Mouse (Mus musculus) embryonic facial prominence, embryonic 10.5 days (tissue): Measurements from ENCODE around the gene Add3. TPM values are rescaled to one million over a fixed set of nuclear protein-coding genes. Genes with fewer than 3 reads are reported as not detected.
A peak's percentile ranks its signal among the peaks of the same experiment; 100 is the strongest.

Experiments
- DNase-seq: peaks from one replicate; pipeline ENCODE4 v3.0.0-alpha.2; 2017; ENCODE audit warnings: low spot score
- H3K27ac ChIP-seq: fragments of 300-500 bp; sonication (generic); replicated peaks from 2 replicates; pipeline ENCODE4 v1.5.1; 2016; ENCODE audit warnings: mild to moderate bottlenecking
- H3K27me3 ChIP-seq: fragments of 300-500 bp; sonication (generic); replicated peaks from 2 replicates; pipeline ENCODE4 v1.6.1; 2016; ENCODE audit warnings: low read depth, mild to moderate bottlenecking; ENCODE audit not compliant: poor library complexity, severe bottlenecking
- H3K36me3 ChIP-seq: fragments of 300-500 bp; sonication (generic); replicated peaks from 2 replicates; pipeline ENCODE4 v1.6.1; 2016; ENCODE audit warnings: mild to moderate bottlenecking, moderate library complexity
- H3K4me1 ChIP-seq: fragments of 300-500 bp; sonication (generic); 2 replicates; pipeline ENCODE4 v1.6.1; 2016
- H3K4me3 ChIP-seq: fragments of 300-500 bp; sonication (generic); 2 replicates; pipeline ENCODE4 v1.5.1; 2016; ENCODE audit warnings: mild to moderate bottlenecking, moderate library complexity
- H3K9me3 ChIP-seq: fragments of 300-500 bp; sonication (generic); 2 replicates; pipeline ENCODE4 v1.6.1; 2016; ENCODE audit warnings: mild to moderate bottlenecking
- WGBS: fragments of 180-500 bp; shearing (Covaris S2); methylation state at CpG from one replicate; pipeline ENCODE4 v1.1.7; 2016; 5-methylcytosine and 5-hydroxymethylcytosine counted together
- polyA plus RNA-seq: library from polyadenylated mRNA; unstranded; fragments of >200 nt; fragmentation: Nextera tagmentation; extraction: Ambion mirVana; gene quantifications from 2 replicates; pipeline ENCODE4 v1.2.1, GENCODE M21; 2016

Gene Add3
- 61.7 and 67.2 TPM in 2 replicates for polyA plus RNA-seq

- no peaks in the 10 kb centered on the region for H3K9me3 ChIP-seq
- peaks cover 69% of the 10 kb centered on the region for H3K4me1 ChIP-seq
- H3K27ac ChIP-seq: peak within 1 kb of the TSS; percentile 94
- no peaks in the 10 kb centered on the region for H3K36me3 ChIP-seq
- DNase-seq: peak; percentile 59
- 6% methylated on average over 24 of the region's 24 CpGs for WGBS
- H3K27me3 ChIP-seq: peaks cover 15% of the 10 kb centered on the region
- H3K4me3 ChIP-seq: peak within 1 kb of the TSS; percentile 95
Measured at GRCm38 (mm10) chr19:53140044-53140803, at the start of gene Add3. Add3 (plus strand) TSS chr19:53140443.

GRCm38 (mm10) chr19:53090677-53091076, 49.6 kb upstream of the Add3 start:
- Histone ChIP-seq H3K27ac (peak overlapping the region; percentile 63), H3K36me3 (no peaks in the 10 kb centered on the region), H3K9me3 (no peaks in the 10 kb centered on the region), H3K4me1 (peaks cover 43% of the 10 kb centered on the region), H3K4me3 (no peak overlapping the region), H3K27me3 (no peaks in the 10 kb centered on the region)
- 95% methylated on average over 5 of the region's 5 CpGs for WGBS
- no peak for DNase-seq

- peaks cover 29% of the 10 kb centered on the region for H3K4me1 ChIP-seq
- DNase-seq: peak; percentile 35
- peak overlapping the region; percentile 30 for H3K27ac ChIP-seq
- H3K9me3 ChIP-seq: no peaks in the 10 kb centered on the region
- no peaks in the 10 kb centered on the region for H3K27me3 ChIP-seq
- H3K4me3 ChIP-seq: no peak overlapping the region
- no peaks in the 10 kb centered on the region for H3K36me3 ChIP-seq
- WGBS: 59% methylated on average over 6 of the region's 6 CpGs
Measured at GRCm38 (mm10) chr19:53092251-53092650, 48.0 kb upstream of the Add3 start.

GRCm38 (mm10) chr19:53093294-53093693, 46.9 kb upstream of the Add3 start:
- no peak for DNase-seq
- no peaks in the 10 kb centered on the region for H3K27me3 ChIP-seq
- 85% methylated on average over 3 of the region's 3 CpGs for WGBS

GRCm38 (mm10) chr19:53094684-53095083, 45.6 kb upstream of the Add3 start:
- no peak overlapping the region for H3K27ac ChIP-seq
- no peaks in the 10 kb centered on the region for H3K9me3 ChIP-seq
- peaks cover 13% of the 10 kb centered on the region for H3K4me1 ChIP-seq
- no peak for DNase-seq
- no peaks in the 10 kb centered on the region for H3K27me3 ChIP-seq
- WGBS: 90% methylated on average over 4 of the region's 4 CpGs
- no peaks in the 10 kb centered on the region for H3K36me3 ChIP-seq
- no peak overlapping the region for H3K4me3 ChIP-seq

More at GRCm38 (mm10) chr19:53093294-53093693, 46.9 kb upstream of the Add3 start:
- Histone ChIP-seq H3K9me3 (no peaks in the 10 kb centered on the region), H3K36me3 (no peaks in the 10 kb centered on the region), H3K27ac (no peak overlapping the region), H3K4me3 (no peak overlapping the region), H3K4me1 (peaks cover 18% of the 10 kb centered on the region)

- Histone ChIP-seq H3K9me3 (no peaks in the 10 kb centered on the region), H3K36me3 (no peaks in the 10 kb centered on the region), H3K4me3 (no peak overlapping the region), H3K27ac (no peak overlapping the region; the same call in 1 of the 2 replicates), H3K27me3 (no peaks in the 10 kb centered on the region), H3K4me1 (peaks cover 23% of the 10 kb centered on the region)
- 57% methylated on average over 12 of the region's 12 CpGs for WGBS
- peak; percentile 40 for DNase-seq
Measured at GRCm38 (mm10) chr19:53101374-53102300, 38.6 kb upstream of the Add3 start.

GRCm38 (mm10) chr19:53105374-53106090, 34.7 kb upstream of the Add3 start:
- H3K9me3 ChIP-seq: no peaks in the 10 kb centered on the region
- DNase-seq: peak; percentile 83
- peaks cover 23% of the 10 kb centered on the region for H3K4me1 ChIP-seq
- no peaks in the 10 kb centered on the region for H3K36me3 ChIP-seq
- H3K27me3 ChIP-seq: no peaks in the 10 kb centered on the region
- 0 out of 2 replicates have a peak overlapping the region, but pooled peaks have one; percentile 17 for H3K4me3 ChIP-seq
- peak overlapping the region; percentile 75 for H3K27ac ChIP-seq
- 47% methylated on average over 26 of the region's 26 CpGs for WGBS

GRCm38 (mm10) chr19:53106952-53107351, 33.3 kb upstream of the Add3 start:
- WGBS: 85% methylated on average over 7 of the region's 7 CpGs
- DNase-seq: no peak

GRCm38 (mm10) chr19:53107361-53108247, 32.6 kb upstream of the Add3 start:
- Histone ChIP-seq H3K27ac (no peak overlapping the region), H3K27me3 (no peaks in the 10 kb centered on the region), H3K36me3 (no peaks in the 10 kb centered on the region), H3K9me3 (no peaks in the 10 kb centered on the region), H3K4me1 (peaks cover 15% of the 10 kb centered on the region), H3K4me3 (no peak overlapping the region)
- 86% methylated on average over 18 of the region's 18 CpGs for WGBS
- no peak for DNase-seq

More at GRCm38 (mm10) chr19:53106952-53107351, 33.3 kb upstream of the Add3 start:
- H3K27ac ChIP-seq: no peak overlapping the region
- no peaks in the 10 kb centered on the region for H3K9me3 ChIP-seq
- H3K4me3 ChIP-seq: no peak overlapping the region
- no peaks in the 10 kb centered on the region for H3K36me3 ChIP-seq
- peaks cover 18% of the 10 kb centered on the region for H3K4me1 ChIP-seq
- no peaks in the 10 kb centered on the region for H3K27me3 ChIP-seq

GRCm38 (mm10) chr19:53111996-53112590, 28.1 kb upstream of the Add3 start:
- WGBS: 65% methylated on average over 7 of the region's 7 CpGs
- no peaks in the 10 kb centered on the region for H3K27me3 ChIP-seq
- no peaks in the 10 kb centered on the region for H3K36me3 ChIP-seq
- H3K27ac ChIP-seq: no peak overlapping the region
- DNase-seq: no peak
- no peaks in the 10 kb centered on the region; the same call in 1 of the 2 replicates for H3K9me3 ChIP-seq
- H3K4me3 ChIP-seq: no peak overlapping the region
- peaks cover 8% of the 10 kb centered on the region for H3K4me1 ChIP-seq

- Histone ChIP-seq H3K27ac (no peak overlapping the region), H3K9me3 (peaks cover 4% of the 10 kb centered on the region; the same call in 1 of the 2 replicates), H3K4me1 (peaks cover 3% of the 10 kb centered on the region; the same call in 1 of the 2 replicates), H3K36me3 (no peaks in the 10 kb centered on the region), H3K27me3 (no peaks in the 10 kb centered on the region), H3K4me3 (no peak overlapping the region)
- DNase-seq: no peak
- WGBS: 89% methylated on average over 8 of the region's 8 CpGs
Measured at GRCm38 (mm10) chr19:53119255-53119795, 20.9 kb upstream of the Add3 start.
